Mouse (Mus musculus): ENCODE results near the gene Acy3.
"Not testable (repeated sequence)": the region's sequence is repeated elsewhere in the genome, so short reads cannot be mapped to it uniquely, and the experiment has no call there.

Gene Acy3

GRCm38 (mm10) chr19:3986334-3986733 lies at the start of gene Acy3:
Gene Acy3, plus strand, starts transcription at chr19:3986570.
- peak; percentile 80 for DNase-seq (ENCODE audit: low read depth)

DNA sequence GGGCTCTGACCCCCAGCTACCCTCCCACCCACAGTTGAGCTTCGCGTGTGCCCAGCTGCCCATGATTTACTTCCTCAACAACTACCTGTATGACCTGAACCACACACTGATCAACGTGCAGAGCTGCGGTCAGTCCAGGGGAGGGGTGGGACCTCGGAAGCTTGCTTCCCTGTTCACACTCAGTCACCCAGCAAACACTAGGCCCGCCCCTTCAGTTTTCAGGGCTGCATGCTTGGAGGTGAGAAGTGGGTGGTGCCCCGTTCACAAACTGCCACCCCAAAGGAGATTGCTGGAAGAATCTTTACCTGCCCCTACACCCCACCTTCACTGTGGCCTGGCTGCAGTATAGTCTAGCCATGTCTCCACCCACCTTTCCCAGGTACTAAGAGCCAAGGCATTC lies 44.1 kb upstream of the Acy3 start:
- DNase-seq (ENCODE audit: low read depth) = no peak

GRCm38 (mm10) chr19:3942986-3943735 lies 43.2 kb upstream of the Acy3 start:
- no peak for DNase-seq (ENCODE audit: low read depth)

- peak; percentile 36 for DNase-seq (ENCODE audit: low read depth)
These were observed 40.4 kb upstream of the Acy3 start for GRCm38 (mm10) chr19:3945872-3946564.

GRCm38 (mm10) chr19:3946715-3947114 lies 39.7 kb upstream of the Acy3 start:
- DNase-seq (ENCODE audit: low read depth) = peak; percentile 83

DNA sequence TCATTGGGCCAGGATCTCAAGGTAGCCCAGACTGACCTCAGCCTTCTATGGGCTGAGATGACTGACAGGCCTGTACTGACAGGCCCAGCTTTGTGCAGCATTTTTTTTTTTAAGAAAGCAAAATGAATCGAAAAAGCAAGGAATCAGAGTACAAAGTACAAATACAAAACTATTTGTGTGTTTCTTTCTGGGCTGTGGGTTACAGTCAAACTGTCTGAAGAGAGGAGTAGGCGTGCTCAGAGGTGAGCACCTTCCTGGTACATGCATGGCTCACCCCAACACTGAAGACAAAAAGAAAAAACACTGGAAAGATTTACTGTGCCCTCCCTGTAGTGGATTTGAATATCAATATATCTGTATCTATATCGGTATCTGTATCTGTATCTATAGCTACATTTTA lies 38.6 kb upstream of the Acy3 start:
- DNase-seq (ENCODE audit: low read depth) = no peak

DNA sequence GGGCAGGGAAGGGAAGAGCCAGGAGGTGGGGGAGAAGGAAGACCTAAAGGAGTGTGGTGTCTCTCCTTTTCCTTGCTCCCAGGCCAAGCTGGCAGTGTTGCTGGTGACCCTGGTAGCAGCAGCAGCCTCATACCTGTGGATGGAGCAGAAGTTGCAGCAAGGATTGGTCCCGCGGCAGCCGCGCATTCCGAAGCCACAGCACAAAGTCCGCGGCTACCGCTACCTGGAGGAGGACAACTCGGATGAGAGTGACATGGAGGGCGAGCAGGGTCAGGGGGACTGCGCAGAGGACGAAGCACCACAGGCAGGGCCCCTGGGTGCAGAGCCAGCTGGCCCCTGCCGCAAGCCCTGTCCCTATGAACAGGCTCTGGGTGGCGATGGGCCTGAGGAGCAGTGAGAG lies 37.8 kb upstream of the Acy3 start:
- no peak for DNase-seq (ENCODE audit: low read depth)

DNA sequence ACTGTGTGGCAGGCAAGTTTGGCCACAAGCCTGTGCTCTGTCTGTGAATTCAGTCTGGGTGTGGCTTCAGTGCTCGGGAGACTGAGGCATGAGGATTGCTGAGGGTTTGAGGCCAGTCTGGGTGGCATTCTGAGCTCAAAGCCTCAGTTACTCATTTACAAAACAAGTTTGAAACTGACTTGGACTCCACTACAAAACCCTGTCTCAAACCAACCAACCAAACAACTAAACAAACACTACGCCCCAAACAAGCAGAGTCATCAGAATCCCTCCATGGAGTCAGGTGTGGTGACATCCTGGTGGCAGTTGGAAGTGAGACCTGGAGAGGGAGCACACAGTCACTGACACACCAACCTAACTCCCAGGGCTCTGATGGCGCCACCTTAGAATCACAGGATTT lies 36.0 kb upstream of the Acy3 start:
- DNase-seq (ENCODE audit: low read depth) = no peak

GRCm38 (mm10) chr19:3951461-3951860 lies 34.9 kb upstream of the Acy3 start:
- no peak for DNase-seq (ENCODE audit: low read depth)

DNA sequence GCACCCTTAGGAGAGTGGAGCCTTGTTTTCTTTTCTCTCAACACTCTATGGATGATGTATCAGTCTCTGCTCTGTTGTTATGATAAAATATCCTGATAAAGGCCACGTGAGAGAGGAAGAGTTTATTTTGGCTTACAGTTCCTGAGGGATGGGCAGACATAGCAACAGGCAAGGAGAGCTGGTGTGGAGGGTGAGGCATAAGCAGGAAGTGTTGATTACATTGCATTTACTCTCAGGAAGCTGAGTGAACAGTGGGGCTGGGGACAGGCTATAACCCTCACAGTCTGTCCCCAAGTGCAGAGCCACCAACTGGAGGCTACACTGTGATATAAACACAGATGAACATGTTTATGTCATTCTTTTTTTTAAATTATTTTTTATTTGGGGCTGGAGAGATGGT lies 34.3 kb upstream of the Acy3 start:
- no peak for DNase-seq (ENCODE audit: low read depth)

GRCm38 (mm10) chr19:3955033-3955432 lies 31.3 kb upstream of the Acy3 start:
- no peak for DNase-seq (ENCODE audit: low read depth)

DNA sequence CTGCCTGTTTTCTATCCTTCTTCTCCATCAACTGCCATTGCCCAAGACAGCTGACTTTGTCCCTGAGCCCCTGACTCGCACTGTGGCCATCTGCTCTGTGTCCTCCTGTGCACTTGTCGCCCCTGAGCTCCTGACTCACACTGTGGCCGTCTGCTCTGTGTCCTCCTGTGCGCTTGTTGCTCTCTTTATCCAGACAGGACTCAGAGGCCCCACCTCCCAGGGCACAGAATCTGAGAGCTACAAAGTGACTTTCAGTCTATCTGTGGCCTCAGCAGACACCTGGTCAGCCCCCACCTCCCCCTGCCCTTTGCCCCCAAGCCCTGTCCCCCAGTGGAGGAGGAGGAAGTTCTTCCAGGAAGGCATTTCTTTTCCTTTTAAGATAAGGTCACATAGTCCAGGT lies 30.6 kb upstream of the Acy3 start:
- no peak for DNase-seq (ENCODE audit: low read depth)

DNA sequence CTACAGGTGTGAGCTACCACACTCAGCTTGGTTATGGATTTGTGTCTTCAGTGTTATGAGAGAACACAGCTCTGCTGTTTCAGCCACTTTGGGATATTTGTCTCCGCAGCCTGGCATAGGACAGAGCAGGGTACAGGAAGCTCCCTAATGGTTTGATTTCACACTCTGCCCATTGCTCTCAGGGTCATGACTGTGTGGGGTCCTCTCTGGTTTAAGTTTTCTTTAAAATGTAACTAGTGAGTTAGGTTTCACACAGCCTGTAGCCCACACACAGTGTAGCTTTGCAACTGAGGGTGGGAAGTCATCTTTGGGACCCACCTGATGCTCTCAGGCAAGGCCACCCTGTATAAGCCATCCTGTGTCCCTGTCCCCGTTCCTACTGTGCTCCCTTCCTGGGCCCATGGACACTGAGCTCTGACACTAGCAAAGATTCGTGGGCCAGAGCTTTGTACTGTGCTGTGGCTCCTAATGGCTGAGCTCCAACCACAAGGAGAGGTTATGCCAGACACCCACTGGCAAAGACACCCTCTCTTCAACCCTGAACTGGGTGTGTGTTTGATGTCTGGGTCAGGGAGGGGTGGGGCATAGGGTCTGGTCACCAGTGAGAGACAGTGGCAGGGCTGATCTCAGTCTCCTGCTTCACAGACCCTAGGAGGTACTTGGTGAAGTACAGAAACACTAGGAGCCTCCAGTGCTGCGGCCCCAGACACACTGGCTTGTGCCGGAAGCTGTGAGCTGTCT lies 28.9 kb upstream of the Acy3 start:
- DNase-seq (ENCODE audit: low read depth) = not testable (repeated sequence)

GRCm38 (mm10) chr19:3958470-3958869 lies 27.9 kb upstream of the Acy3 start, which contains the start of gene Aldh3b3:
Gene Aldh3b3, plus strand, starts transcription at chr19:3958645.
- DNase-seq (ENCODE audit: low read depth) = no peak

GRCm38 (mm10) chr19:3959030-3959429 lies 27.3 kb upstream of the Acy3 start:
- DNase-seq (ENCODE audit: low read depth) = no peak

GRCm38 (mm10) chr19:3960211-3960610 lies 26.2 kb upstream of the Acy3 start:
- DNase-seq (ENCODE audit: low read depth) = no peak

- not testable (repeated sequence) for DNase-seq (ENCODE audit: low read depth)
These were observed 24.6 kb upstream of the Acy3 start for GRCm38 (mm10) chr19:3961805-3962204.

GRCm38 (mm10) chr19:3962469-3962868 lies 23.9 kb upstream of the Acy3 start:
- peak; percentile 60 for DNase-seq (ENCODE audit: low read depth)

DNA sequence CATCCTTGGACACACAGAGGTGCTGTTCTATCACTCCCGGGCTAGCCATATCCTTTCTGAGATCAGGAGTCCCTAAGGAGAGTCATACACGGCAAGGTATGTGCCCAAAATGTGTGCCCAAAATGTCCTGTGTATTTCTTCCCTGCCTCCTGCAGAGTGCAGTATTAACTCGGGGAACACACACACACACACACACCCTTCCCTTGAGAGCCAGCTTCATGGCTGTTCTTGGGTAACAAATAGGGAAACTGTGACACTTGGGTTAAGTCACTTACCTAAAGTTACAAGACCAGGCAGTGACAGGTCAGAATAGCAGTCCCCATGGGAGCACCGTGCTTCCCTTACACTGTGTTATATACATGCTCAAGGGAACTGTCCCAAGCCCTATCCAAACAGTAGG lies 22.3 kb upstream of the Acy3 start:
- no peak for DNase-seq (ENCODE audit: low read depth)

DNA sequence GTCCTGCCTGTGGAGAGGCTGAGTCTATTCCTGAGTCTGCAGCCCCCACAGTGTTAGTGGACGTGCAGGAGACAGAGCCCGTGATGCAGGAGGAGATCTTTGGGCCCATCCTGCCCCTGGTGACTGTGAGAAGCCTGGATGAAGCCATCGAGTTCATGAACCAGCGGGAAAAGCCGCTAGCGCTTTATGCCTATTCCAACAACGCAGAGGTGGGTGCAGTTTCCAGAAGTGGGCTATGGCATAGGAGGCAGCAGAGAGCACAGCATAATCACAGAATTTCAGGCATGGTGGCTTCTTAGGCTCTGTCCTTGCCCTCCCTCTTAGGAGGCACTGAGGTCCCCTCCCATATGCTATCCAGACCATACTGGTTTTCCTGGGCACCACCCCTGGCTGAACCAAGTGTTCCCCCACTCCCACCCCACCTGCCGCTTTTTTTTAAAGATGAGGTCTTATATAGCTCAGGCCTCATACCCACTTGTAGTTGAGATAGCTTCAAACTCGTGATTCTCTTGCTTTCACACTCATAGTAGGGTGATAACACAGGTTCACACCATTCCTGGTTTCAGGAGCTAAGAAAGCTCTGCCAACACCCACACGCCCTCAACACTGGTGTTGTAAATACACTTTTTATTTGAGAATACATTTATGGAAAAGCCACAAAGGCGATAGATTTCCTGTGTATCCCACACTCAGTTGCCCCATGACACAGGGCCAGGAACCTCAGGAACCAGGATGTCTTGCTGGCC lies 19.9 kb upstream of the Acy3 start:
- DNase-seq (ENCODE audit: low read depth) = no peak

- no peak for DNase-seq (ENCODE audit: low read depth)
These were observed 19.1 kb upstream of the Acy3 start for GRCm38 (mm10) chr19:3967258-3967657.

- no peak for DNase-seq (ENCODE audit: low read depth)
These were observed 14.1 kb upstream of the Acy3 start, which contains the start of gene Aldh3b2 for GRCm38 (mm10) chr19:3972229-3972628. Gene Aldh3b2, plus strand, starts transcription at chr19:3972328.

All from NIH3T3 (cell line).